9 mouse cellular contexts compared by ENCODE assay signal in the genomic region with DNA sequence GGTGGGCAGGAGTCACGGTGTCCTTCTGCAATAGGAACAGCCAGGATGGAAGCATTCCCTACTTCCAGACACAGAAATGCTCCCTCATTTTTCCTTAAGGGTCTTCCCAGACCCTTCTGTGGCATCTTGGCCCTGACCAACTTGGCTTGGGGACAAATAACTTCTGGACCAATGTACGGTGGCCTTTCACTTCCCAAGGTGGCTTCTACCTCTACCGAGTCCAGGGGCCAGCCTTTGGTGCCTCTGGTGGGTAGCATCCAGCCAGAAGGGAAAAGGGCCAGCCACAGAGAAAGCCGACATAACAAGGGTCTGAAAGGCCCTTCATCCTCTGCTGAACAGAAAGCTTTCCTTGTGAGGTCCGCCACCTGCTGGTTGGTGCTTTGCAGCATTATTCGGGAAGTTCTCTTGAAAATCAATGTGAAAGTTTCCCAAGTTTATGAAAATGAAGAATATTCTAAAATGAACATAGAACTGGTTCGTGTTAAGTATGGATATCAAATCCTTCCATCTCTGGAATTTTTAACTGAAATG. TPM values are rescaled to one million over a fixed set of nuclear protein-coding genes. Genes with fewer than 3 reads are reported as not detected.
DNase-seq lines count a peak whose midpoint lies in the region; ATAC-seq lines count a peak whose summit lies in the region.
"Had no signal": no experiment of that assay in that cellular context is flagged by ENCODE, and none has a peak within 500 bp of the region (broad histone marks: within the 10 kb centered on the region; RNA-seq: fewer than 3 reads in every experiment).

No protein-coding gene starts in this region.

- H3K4me1 ChIP-seq in hindbrain, embryonic 10.5 days (replicated peaks) = peaks cover 28% of the 10 kb centered on the region
- peaks cover 9% of the 10 kb centered on the region for H3K4me1 ChIP-seq in hindbrain, embryonic 12.5 days
- peaks cover 13% of the 10 kb centered on the region for H3K4me1 ChIP-seq in forebrain, embryonic 16.5 days (replicated peaks; ENCODE audit: control insufficient read depth, insufficient read depth, low read length)
- peaks cover 15% of the 10 kb centered on the region for H3K4me1 ChIP-seq in hindbrain, embryonic 13.5 days (replicated peaks)

- no peak overlapping the region for H3K4me2 ChIP-seq in hindbrain, embryonic 12.5 days (replicated peaks)
- H3K4me2 ChIP-seq in forebrain, embryonic 16.5 days (ENCODE audit: low read length) = no peak overlapping the region
- no peak overlapping the region for H3K4me2 ChIP-seq in hindbrain, embryonic 13.5 days

- peaks cover 19% of the 10 kb centered on the region for H3K27me3 ChIP-seq in hindbrain, embryonic 10.5 days (ENCODE audit: insufficient read depth, poor library complexity, severe bottlenecking)
- H3K27me3 ChIP-seq in hindbrain, embryonic 12.5 days = peaks cover 4% of the 10 kb centered on the region
- no peaks in the 10 kb centered on the region for H3K27me3 ChIP-seq in forebrain, embryonic 16.5 days (replicated peaks; ENCODE audit: control insufficient read depth, insufficient read depth, low read length)
- 0 out of 2 replicates have a peak, but pooled peaks cover 4% of the 10 kb centered on the region for H3K27me3 ChIP-seq in hindbrain, embryonic 13.5 days

- no peaks in the 10 kb centered on the region for H3K9me3 ChIP-seq in hindbrain, embryonic 10.5 days
- H3K9me3 ChIP-seq in hindbrain, embryonic 12.5 days (replicated peaks) = no peaks in the 10 kb centered on the region
- no peaks in the 10 kb centered on the region for H3K9me3 ChIP-seq in forebrain, embryonic 16.5 days (ENCODE audit: control insufficient read depth, low read length)
- H3K9me3 ChIP-seq in hindbrain, embryonic 13.5 days = no peaks in the 10 kb centered on the region

- H3K9ac ChIP-seq in hindbrain, embryonic 12.5 days = no peak overlapping the region
- H3K9ac ChIP-seq in forebrain, embryonic 16.5 days (replicated peaks; ENCODE audit: low read depth, low read length) = 0 out of 2 replicates have a peak overlapping the region, but pooled peaks have one; percentile 15
- H3K9ac ChIP-seq in hindbrain, embryonic 13.5 days = 0 out of 2 replicates have a peak overlapping the region, but pooled peaks have one; percentile 26

- intact Hi-C loops in left cerebral cortex, postnatal 10 days (cut with DNase I) = loop anchor here (1.0 to 10.0 kb wide), 3 partner anchors 206 to 642 kb away; no protein-coding TSS in a partner anchor

- 35% methylated on average over 7 of the region's 7 CpGs for WGBS in hindbrain, embryonic 10.5 days
- WGBS in hindbrain, embryonic 12.5 days = 36% methylated on average over 7 of the region's 7 CpGs
- WGBS in forebrain, embryonic 16.5 days = 31% methylated on average over 7 of the region's 7 CpGs
- WGBS in hindbrain, embryonic 13.5 days = 29% methylated on average over 7 of the region's 7 CpGs

- peak; percentile 64 for DNase-seq in hindbrain, embryonic 10.5 days (ENCODE audit: low spot score)
- DNase-seq in adrenal gland, postnatal 25 days = peak; percentile 72
- peak; percentile 80 to 82 for DNase-seq in left cerebral cortex, postnatal 10 days (ENCODE audit: extremely low spot score in 1 of 2, low spot score in 2 of 2)
- peak; percentile 30 for DNase-seq in ovary, postnatal 10 days (ENCODE audit: low spot score)
- DNase-seq in thymus, postnatal 25 days = peak; percentile 81

- 0 out of 2 replicates have a peak overlapping the region, but pooled peaks have one; percentile 50 for H3K27ac ChIP-seq in hindbrain, embryonic 10.5 days
- no peak overlapping the region for H3K27ac ChIP-seq in hindbrain, embryonic 12.5 days
- no peak overlapping the region for H3K27ac ChIP-seq in forebrain, embryonic 16.5 days (ENCODE audit: low read length)
- H3K27ac ChIP-seq in hindbrain, embryonic 13.5 days = no peak overlapping the region
- H3K27ac ChIP-seq: macrophage had no signal

- H3K4me3 ChIP-seq in hindbrain, embryonic 10.5 days = no peak overlapping the region
- no peak overlapping the region for H3K4me3 ChIP-seq in hindbrain, embryonic 12.5 days
- no peak overlapping the region for H3K4me3 ChIP-seq in forebrain, embryonic 16.5 days (replicated peaks; ENCODE audit: low read length)
- no peak overlapping the region for H3K4me3 ChIP-seq in hindbrain, embryonic 13.5 days

- ATAC-seq in hindbrain, embryonic 12.5 days (ENCODE audit: low FRiP score) = no peak
- no peak for ATAC-seq in forebrain, embryonic 16.5 days
- ATAC-seq in hindbrain, embryonic 13.5 days (ENCODE audit: low FRiP score) = no peak

- no peaks in the 10 kb centered on the region for H3K36me3 ChIP-seq in hindbrain, embryonic 10.5 days
- H3K36me3 ChIP-seq in hindbrain, embryonic 12.5 days = no peaks in the 10 kb centered on the region
- no peaks in the 10 kb centered on the region for H3K36me3 ChIP-seq in forebrain, embryonic 16.5 days (ENCODE audit: control insufficient read depth, insufficient read depth)
- no peaks in the 10 kb centered on the region for H3K36me3 ChIP-seq in hindbrain, embryonic 13.5 days

RNA-seq across cellular contexts. Expression of gene Bcl2, which starts 3.1 kb away (rescaled TPM):
- polyA plus RNA-seq in hindbrain, embryonic 10.5 days (2016; fragmentation: Nextera tagmentation; extraction: Ambion mirVana) = 8.2 and 8.3 TPM in 2 replicates
- 12.7 and 15.5 TPM in 2 replicates for polyA plus RNA-seq in hindbrain, embryonic 12.5 days (2016; fragmentation: Nextera tagmentation; extraction: Ambion mirVana)
- total RNA-seq in adrenal gland, postnatal 25 days (2021) = 5.4 and 5.7 TPM in 2 replicates
- polyA plus RNA-seq in forebrain, embryonic 16.5 days (2015; fragmentation: Nextera tagmentation; extraction: Ambion mirVana) = 13.5 and 13.7 TPM in 2 replicates
- polyA plus RNA-seq in hindbrain, embryonic 13.5 days (2015; fragmentation: Nextera tagmentation; extraction: Ambion mirVana) = 15.1 TPM in 2 replicates
- 10 to 100 TPM in 1 of 2 experiments, 1 to 10 TPM in 1; 9.6 to 10.9 TPM for total RNA-seq in left cerebral cortex, postnatal 10 days (2021)

RNA-seq across cellular contexts. Expression of gene Kdsr, which starts 42.4 kb away (rescaled TPM):
- 6.6 and 8.0 TPM in 2 replicates for polyA plus RNA-seq in hindbrain, embryonic 10.5 days (2016; fragmentation: Nextera tagmentation; extraction: Ambion mirVana)
- polyA plus RNA-seq in hindbrain, embryonic 12.5 days (2016; fragmentation: Nextera tagmentation; extraction: Ambion mirVana) = 10.6 and 11.8 TPM in 2 replicates
- total RNA-seq in adrenal gland, postnatal 25 days (2021) = 31.1 and 52.3 TPM in 2 replicates
- 16.2 and 18.7 TPM in 2 replicates for polyA plus RNA-seq in forebrain, embryonic 16.5 days (2015; fragmentation: Nextera tagmentation; extraction: Ambion mirVana)
- polyA plus RNA-seq in hindbrain, embryonic 13.5 days (2015; fragmentation: Nextera tagmentation; extraction: Ambion mirVana) = 14.5 and 14.9 TPM in 2 replicates
- 10 to 100 TPM; 23.2 to 27.0 TPM for total RNA-seq in left cerebral cortex, postnatal 10 days (2021)

Comparison
In these comparisons a context has a peak if more than half of its experiments do, and no peak if none do; other contexts are left out.
1. DNase-seq: peak in every context shown above with its lines; median percentile 81 in left cerebral cortex, postnatal 10 days; 81 in thymus, postnatal 25 days; 72 in adrenal gland, postnatal 25 days; 64 in hindbrain, embryonic 10.5 days; 30 in ovary, postnatal 10 days.